Mouse (Mus musculus): ENCODE results near the gene Nuak2.

Nuak2 gene

GRCm38 (mm10) chr1:132354234-132354633, 38.3 kb downstream of the Nuak2 start:
- no peak for DNase-seq (ENCODE audit: low read depth)

DNA sequence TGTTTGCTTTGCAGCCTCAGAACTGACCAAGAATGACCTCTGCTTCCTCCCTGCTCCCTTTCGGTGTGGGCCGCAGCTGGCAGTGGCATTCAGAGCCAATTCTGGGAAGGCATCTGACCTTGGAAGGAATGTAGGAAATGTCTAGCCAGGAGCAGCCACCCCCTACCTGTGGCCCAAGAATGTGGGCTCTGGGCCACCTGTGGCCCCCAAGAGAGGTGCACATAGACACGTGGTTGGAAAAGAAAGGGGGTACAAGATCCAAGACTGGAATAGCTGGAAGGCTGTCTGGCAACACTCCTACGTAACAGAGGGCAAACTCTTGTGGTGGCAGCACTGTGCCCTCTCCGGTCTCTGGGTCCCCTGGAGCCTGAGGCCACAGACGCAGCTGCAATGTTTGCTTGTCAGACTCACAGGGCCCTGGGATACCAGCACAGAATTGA, 39.3 kb downstream of the Nuak2 start:
- DNase-seq (ENCODE audit: low read depth): no peak

DNA sequence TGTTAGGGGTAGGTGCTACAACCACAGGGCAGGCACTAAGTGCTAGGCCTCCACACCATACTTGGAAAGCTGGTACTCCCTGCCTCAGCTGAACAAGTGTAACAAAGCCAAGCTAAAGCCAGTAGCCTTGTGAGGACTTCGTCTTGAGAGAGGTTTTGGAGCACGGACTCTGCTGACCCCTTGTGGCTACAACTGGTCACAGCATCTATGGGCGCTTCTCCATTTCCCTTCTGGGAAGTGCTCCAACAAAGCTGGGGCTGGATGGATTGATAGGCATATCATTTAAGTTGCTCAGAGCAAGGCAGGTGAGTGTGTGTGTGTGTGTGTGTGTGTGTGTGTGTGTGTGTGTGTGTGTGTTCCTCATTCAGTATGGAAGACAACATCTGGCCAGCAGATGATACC, 39.9 kb downstream of the Nuak2 start:
- DNase-seq (ENCODE audit: low read depth): peak; percentile 89

- DNase-seq (ENCODE audit: low read depth): no peak
These were observed 40.9 kb downstream of the Nuak2 start for GRCm38 (mm10) chr1:132356841-132357240.

- no peak for DNase-seq (ENCODE audit: low read depth)
These were observed 46.0 kb downstream of the Nuak2 start for GRCm38 (mm10) chr1:132361959-132362358.

- DNase-seq (ENCODE audit: low read depth): no peak
These were observed 48.5 kb downstream of the Nuak2 start for GRCm38 (mm10) chr1:132364388-132364787.

- DNase-seq (ENCODE audit: low read depth): no peak
These were observed 49.1 kb downstream of the Nuak2 start for GRCm38 (mm10) chr1:132364896-132365557.

- no peak for DNase-seq (ENCODE audit: low read depth)
These were observed 49.7 kb downstream of the Nuak2 start for GRCm38 (mm10) chr1:132365645-132366044.

- DNase-seq (ENCODE audit: low read depth): no peak
These were observed 50.3 kb downstream of the Nuak2 start for GRCm38 (mm10) chr1:132366235-132366634.

GRCm38 (mm10) chr1:132366937-132367336, 51.0 kb downstream of the Nuak2 start:
- DNase-seq (ENCODE audit: low read depth): no peak

DNA sequence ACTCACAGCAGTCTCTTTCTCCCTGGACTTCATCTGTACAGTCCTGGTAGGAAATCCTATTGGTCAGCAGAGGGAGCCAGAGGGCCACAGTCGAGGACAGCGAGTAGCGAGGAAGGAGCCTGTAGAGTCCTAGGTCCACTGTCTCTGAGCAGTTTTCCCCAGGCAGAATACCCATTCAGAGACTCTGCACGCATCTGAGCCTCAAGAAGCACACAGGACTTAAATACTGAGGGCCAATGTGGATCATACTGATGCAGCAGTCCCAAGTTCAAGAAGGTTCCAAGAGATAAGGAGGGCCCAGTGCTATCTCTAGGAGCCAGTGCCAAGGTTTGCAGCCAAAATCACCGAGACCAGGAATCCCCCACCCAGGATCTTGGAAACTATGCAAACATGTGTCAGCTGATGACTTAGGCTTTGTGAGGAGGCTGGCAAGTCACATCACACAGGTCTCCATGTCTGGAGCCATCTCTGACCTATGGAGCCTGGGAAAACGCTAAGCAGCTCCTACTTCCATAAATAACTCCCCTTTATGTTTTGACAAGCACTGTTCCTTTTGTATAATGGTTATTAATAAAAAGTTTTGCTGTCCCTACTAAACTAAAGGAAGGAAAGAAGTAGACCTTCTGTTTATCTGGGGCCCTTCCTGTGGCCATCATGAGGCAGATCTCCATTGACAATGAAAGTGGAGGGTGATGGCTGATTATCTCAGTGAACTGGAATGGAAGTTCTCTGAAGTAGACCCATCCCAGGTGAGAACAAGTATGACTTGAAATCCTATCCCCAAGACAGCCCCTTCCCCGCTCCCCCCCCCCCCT, 52.0 kb downstream of the Nuak2 start:
- peak; percentile 72 for DNase-seq (ENCODE audit: low read depth)

GRCm38 (mm10) chr1:132370681-132371173, 54.8 kb downstream of the Nuak2 start:
- DNase-seq (ENCODE audit: low read depth): no peak

GRCm38 (mm10) chr1:132371298-132372081, 55.6 kb downstream of the Nuak2 start:
- no peak for DNase-seq (ENCODE audit: low read depth)

- no peak for DNase-seq (ENCODE audit: low read depth)
These were observed 56.4 kb downstream of the Nuak2 start for GRCm38 (mm10) chr1:132372354-132372753.

DNA sequence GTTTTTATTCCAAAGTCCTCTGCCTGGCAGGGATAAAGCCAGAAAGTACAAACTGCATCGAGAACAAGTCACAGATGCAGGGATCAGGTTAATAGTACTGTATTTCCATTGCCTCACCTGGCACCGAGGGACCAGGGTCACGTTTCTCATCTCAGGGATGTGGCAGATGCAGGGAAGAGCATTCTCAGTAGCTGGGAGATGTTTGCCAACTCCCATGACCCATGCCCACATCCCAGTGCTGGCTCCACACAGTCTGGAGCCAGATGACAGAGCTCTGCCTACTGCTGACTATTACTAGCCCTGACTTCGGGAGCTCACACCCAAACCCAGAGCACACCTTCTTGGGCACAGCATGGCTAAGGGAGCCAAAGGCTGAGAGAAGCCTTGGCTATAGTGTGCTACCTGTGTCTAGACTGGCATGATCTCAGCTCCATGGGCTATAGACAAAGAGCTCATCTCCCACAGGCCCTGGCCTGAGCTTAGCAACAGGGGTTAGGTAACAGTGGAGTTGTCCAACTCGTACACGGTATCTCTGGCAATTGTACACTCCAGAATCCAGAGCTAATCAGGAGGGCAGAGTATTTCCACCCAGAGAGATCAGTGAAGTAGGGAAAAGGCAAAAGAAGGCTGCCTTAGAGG, 57.1 kb downstream of the Nuak2 start:
- no peak for DNase-seq (ENCODE audit: low read depth)

- DNase-seq (ENCODE audit: low read depth): no peak
These were observed 58.4 kb downstream of the Nuak2 start for GRCm38 (mm10) chr1:132374140-132374872.

DNA sequence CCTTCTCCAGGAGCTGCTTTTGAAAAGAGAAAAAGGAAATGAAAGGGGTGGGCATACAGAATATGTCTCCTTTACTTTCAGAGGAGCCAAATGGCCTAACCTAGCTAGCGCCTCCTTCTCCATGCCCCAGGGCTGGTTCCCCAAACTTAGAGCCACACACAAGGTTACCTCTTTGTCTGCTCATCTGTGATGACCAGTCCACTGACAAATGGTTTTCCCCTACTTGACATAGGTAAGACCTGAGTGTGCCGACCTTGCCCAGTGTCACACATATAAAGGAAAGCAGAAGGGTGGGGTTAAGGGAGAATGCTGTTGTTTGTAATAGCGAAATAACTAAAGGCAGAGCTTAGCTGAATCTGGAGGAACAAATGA, 58.9 kb downstream of the Nuak2 start:
- no peak for DNase-seq (ENCODE audit: low read depth)

DNA sequence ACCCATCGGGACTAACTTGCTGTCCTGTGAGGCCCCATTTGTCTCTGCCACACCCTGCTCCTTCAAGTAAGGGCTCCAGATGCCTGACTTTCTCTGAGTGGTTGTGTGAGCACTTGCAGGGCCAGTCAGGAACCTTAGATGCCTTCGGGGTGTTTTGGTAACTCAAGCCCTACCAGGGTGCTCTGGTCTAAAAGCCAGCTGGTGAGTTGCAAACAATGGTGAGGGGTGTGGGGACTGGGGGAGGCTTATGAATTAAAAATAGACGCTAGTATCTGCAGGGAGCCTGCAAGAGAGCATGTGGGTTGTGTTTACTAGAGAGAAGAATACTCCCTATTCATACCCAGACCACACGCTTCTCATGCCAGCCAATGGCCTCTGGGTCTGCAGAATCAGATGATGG, 59.3 kb downstream of the Nuak2 start:
- DNase-seq (ENCODE audit: low read depth): no peak

DNA sequence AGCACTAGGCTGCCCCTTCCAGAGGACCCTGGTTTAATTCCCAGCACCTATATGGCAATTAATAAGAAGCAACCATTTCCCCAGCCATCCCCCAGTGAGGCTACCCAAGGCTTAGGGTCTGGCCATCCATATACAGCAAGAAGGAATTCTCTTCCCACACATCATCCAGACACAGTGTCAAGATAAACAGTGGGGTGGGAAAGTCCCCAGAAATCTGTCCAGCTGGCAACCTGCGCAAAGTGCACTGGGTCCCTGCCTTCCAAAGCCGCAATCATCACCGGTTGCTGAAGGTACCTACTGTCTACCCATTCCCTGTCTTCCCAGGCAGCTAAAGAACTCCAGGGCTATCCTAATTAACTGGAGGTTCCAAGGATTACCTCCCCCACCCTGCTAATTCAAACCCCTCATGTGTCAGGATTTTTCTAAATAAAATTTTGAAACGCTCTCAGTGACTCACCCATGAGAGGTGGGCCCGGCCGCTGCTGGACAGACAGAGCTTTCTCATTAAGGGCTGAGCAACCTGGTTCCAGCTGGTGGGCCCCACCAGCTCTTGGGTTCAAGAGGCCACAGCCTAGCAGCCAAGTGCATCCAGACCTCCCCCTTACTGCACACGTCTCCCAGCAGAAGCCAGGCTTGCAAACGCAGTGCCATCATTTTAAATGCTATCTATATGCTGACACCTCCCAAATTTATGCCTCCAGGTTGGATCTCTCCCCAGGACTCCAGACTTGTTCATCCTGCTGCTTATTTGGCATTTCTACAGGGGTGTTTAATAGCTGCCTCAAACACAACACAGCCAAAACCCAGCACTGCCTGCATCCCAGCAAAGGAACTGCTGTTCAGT, 60.5 kb downstream of the Nuak2 start:
- no peak for DNase-seq (ENCODE audit: low read depth)

DNA sequence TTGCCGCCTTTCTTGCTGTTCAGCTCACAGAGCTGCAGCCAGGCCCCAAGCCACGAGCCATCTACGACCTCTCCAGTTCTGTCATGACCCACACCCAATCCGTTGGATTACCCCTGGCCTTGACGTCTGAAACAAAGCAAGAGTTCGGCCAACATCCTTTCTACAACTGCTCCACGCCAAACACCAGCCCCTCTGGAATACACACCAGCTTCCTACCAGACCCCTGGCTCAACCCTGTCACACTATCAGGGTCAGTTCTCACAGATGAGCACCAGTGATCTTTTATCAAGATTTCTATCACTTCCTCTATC, 61.1 kb downstream of the Nuak2 start:
- DNase-seq (ENCODE audit: low read depth): no peak

- DNase-seq (ENCODE audit: low read depth): no peak
These were observed 61.9 kb downstream of the Nuak2 start for GRCm38 (mm10) chr1:132377811-132378210.
